ENCODE assay signal across 8 mouse cellular contexts in the genomic region with DNA sequence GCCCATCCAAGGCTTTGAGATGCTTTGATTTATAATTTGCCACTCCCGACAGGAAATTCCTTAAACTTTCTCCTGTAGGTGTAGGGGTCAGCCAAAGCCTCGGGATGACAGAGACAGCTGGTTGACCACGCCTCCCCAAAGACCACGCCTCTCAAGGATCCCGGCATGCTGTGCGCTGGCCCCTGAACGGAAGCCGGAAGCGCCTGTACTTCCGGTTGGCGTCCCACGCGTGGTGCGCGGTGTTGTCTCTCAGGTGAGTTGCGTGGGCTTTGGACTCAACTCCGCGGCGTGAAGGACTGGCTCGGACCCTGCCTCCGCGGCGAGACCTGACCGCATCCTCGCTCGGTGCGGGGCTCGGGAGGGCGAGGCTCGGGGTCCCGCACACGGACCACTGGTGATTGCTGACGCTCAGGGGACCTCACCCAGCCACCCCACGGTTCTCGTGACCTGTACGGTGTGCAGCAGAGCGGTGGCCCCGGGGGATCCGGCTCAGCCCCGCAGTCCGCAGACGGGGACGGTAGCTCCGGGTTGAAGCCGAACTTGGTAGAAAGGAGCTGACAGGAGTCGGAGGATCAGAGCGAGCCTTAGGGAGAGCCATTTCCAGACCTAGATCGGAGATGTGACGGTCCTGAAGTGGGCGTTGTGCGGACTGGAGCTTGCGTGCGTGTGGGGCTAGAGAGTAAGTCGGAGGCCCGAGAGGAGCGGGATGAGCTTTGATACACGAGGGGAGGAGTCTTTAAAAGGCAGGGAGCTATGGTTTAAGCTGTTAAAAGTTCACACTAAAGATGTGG. TPM values are rescaled to one million over a fixed set of nuclear protein-coding genes. Genes with fewer than 3 reads are reported as not detected.
DNase-seq lines count a peak whose midpoint lies in the region; ATAC-seq and TF ChIP-seq lines count a peak whose summit lies in the region.

A gene (plus strand): TSS at position 200 of the 791 bp plus-strand sequence.

- no peaks in the 10 kb centered on the region for H3K9me3 ChIP-seq in forebrain, postnatal 0 days (ENCODE audit: low read length)
- no peaks in the 10 kb centered on the region for H3K9me3 ChIP-seq in lung, embryonic 16.5 days (ENCODE audit: control insufficient read depth, low read length)

- peak within 1 kb of the TSS; percentile 67 for H3K9ac ChIP-seq in forebrain, postnatal 0 days
- H3K9ac ChIP-seq in lung, embryonic 16.5 days (ENCODE audit: low read length): peak within 1 kb of the TSS; percentile 87

- DNase-seq in MN1 (ENCODE audit: low spot score): peak; percentile 94
- DNase-seq in cerebellum, adult 2 months: peak; percentile 82 to 83
- DNase-seq in forebrain, postnatal 0 days: peak; percentile 89
- peak; percentile 90 for DNase-seq in heart, postnatal 4 days
- peak; percentile 84 for DNase-seq in layer of hippocampus, adult 9-11 months
- DNase-seq in ovary, adult 18-20 months (ENCODE audit: low spot score): peak; percentile 72
- DNase-seq in thymus, adult 2 months: peak; percentile 89

- H3K27me3 ChIP-seq in cerebellum, adult 2 months (ENCODE audit: control insufficient read depth, insufficient read depth, low read length): no peaks in the 10 kb centered on the region
- no peaks in the 10 kb centered on the region for H3K27me3 ChIP-seq in forebrain, postnatal 0 days (ENCODE audit: insufficient read depth, low read length)
- no peaks in the 10 kb centered on the region for H3K27me3 ChIP-seq in lung, embryonic 16.5 days (ENCODE audit: control insufficient read depth, insufficient read depth, low read depth, low read length)
- no peaks in the 10 kb centered on the region for H3K27me3 ChIP-seq in thymus, adult 2 months (ENCODE audit: control insufficient read depth, insufficient read depth, low read length)

- H3K27ac ChIP-seq in cerebellum, adult 2 months (ENCODE audit: insufficient read depth, low read length): no peak within 1 kb of the TSS
- peak within 1 kb of the TSS; percentile 57 for H3K27ac ChIP-seq in forebrain, postnatal 0 days (ENCODE audit: low read depth, low read length)
- peak within 1 kb of the TSS; percentile 57 for H3K27ac ChIP-seq in lung, embryonic 16.5 days (ENCODE audit: low read length)
- H3K27ac ChIP-seq in thymus, adult 2 months (ENCODE audit: control insufficient read depth, insufficient read depth, low read length): no peak within 1 kb of the TSS

- H3K4me3 ChIP-seq in cerebellum, adult 2 months (replicated peaks; ENCODE audit: insufficient read depth, low read depth, low read length): peak within 1 kb of the TSS; percentile 82
- H3K4me3 ChIP-seq in forebrain, postnatal 0 days (ENCODE audit: low read depth, low read length): peak within 1 kb of the TSS; percentile 85
- H3K4me3 ChIP-seq in lung, embryonic 16.5 days (ENCODE audit: low read length): peak within 1 kb of the TSS; percentile 80
- peak within 1 kb of the TSS; percentile 86 for H3K4me3 ChIP-seq in thymus, adult 2 months (ENCODE audit: control insufficient read depth, insufficient read depth, low read length)

- H3K36me3 ChIP-seq in forebrain, postnatal 0 days (ENCODE audit: insufficient read depth): peaks cover 19% of the 10 kb centered on the region
- H3K36me3 ChIP-seq in lung, embryonic 16.5 days (ENCODE audit: control insufficient read depth, insufficient read depth, low read length): peaks cover 9% of the 10 kb centered on the region
- peaks cover 14% of the 10 kb centered on the region for H3K36me3 ChIP-seq in thymus, adult 2 months (ENCODE audit: control insufficient read depth, insufficient read depth, low read length)

- peak within 1 kb of the TSS; percentile 85 for H3K4me2 ChIP-seq in forebrain, postnatal 0 days (ENCODE audit: low read depth)
- peak within 1 kb of the TSS; percentile 73 for H3K4me2 ChIP-seq in lung, embryonic 16.5 days (ENCODE audit: low read depth, low read length)

- TF ChIP-seq CTCF in cerebellum, adult 2 months (IDR thresholded peaks at IDR 0.05; ENCODE audit: borderline replicate concordance, insufficient read depth, low read depth, low read length): no peak
- TF ChIP-seq CTCF in forebrain, postnatal 0 days (IDR thresholded peaks at IDR 0.05; ENCODE audit: low read depth): no peak
- 0 out of 2 replicates have a peak, but pooled peaks have one; percentile 33 for TF ChIP-seq CTCF in thymus, adult 2 months (IDR thresholded peaks at IDR 0.05; ENCODE audit: borderline replicate concordance, control insufficient read depth, extremely low read depth, insufficient read depth, low read length, poor library complexity)

- H3K4me1 ChIP-seq in cerebellum, adult 2 months (ENCODE audit: control insufficient read depth, insufficient read depth, low read length): no peaks in the 10 kb centered on the region
- H3K4me1 ChIP-seq in forebrain, postnatal 0 days (ENCODE audit: insufficient read depth): no peaks in the 10 kb centered on the region
- H3K4me1 ChIP-seq in lung, embryonic 16.5 days (replicated peaks; ENCODE audit: control insufficient read depth, insufficient read depth, low read length): peaks cover 12% of the 10 kb centered on the region; the same call in 1 of the 2 replicates
- peaks cover 10% of the 10 kb centered on the region for H3K4me1 ChIP-seq in thymus, adult 2 months (replicated peaks; ENCODE audit: control insufficient read depth, insufficient read depth, low read length)

- WGBS in cerebellum, adult 2 months: under 1% methylated on average over 57 of the region's 57 CpGs
- under 1% methylated on average over 57 of the region's 57 CpGs for WGBS in forebrain, postnatal 0 days
- under 1% methylated on average over 56 of the region's 57 CpGs for WGBS in lung, embryonic 16.5 days
- WGBS in thymus, adult 2 months: under 1% methylated on average over 57 of the region's 57 CpGs

- ATAC-seq in forebrain, postnatal 0 days: peak; percentile 97
- ATAC-seq in lung, embryonic 16.5 days (ENCODE audit: low read depth): peak; percentile 98

- TF ChIP-seq POLR2A in cerebellum, adult 2 months (IDR thresholded peaks at IDR 0.05; ENCODE audit: borderline replicate concordance, insufficient read depth, low read length): peak; percentile 87
- TF ChIP-seq POLR2A in thymus, adult 2 months (IDR thresholded peaks at IDR 0.05; ENCODE audit: control insufficient read depth, extremely low read depth, insufficient read depth, low read length, poor library complexity): peak; percentile 63; the same call in 1 of the 2 replicates

RNA-seq across cellular contexts. Expression of the gene that starts here (rescaled TPM):
- polyA plus RNA-seq in cerebellum, adult 2 months (2012; rRNA removed): 30.1 and 35.8 TPM in 2 replicates
- total RNA-seq in forebrain, postnatal 0 days (2014; rRNA removed): 22.1 and 23.8 TPM in 2 replicates
- 42.1 and 46.7 TPM in 2 replicates for polyA plus RNA-seq in forebrain, postnatal 0 days (2015; fragmentation: Nextera tagmentation; extraction: Ambion mirVana)
- 1 to 10 TPM; 9.1 to 9.8 TPM for total RNA-seq in heart, postnatal 4 days (2021)
- 44.6 and 46.2 TPM in 2 replicates for polyA plus RNA-seq in lung, embryonic 16.5 days (2015; fragmentation: Nextera tagmentation; extraction: Ambion mirVana)
- 5.3 and 5.8 TPM in 2 replicates for polyA plus RNA-seq in thymus, adult 2 months (2012; rRNA removed)

Comparison
In these comparisons a context has a peak if more than half of its experiments do, and no peak if none do; other contexts are left out.
1. H3K27ac ChIP-seq: peak in forebrain, postnatal 0 days (single experiment) and lung, embryonic 16.5 days (single experiment); none in cerebellum, adult 2 months (single experiment) and thymus, adult 2 months (single experiment).
2. Peak in every context shown above with its lines, with median percentiles within 50 percentile points of each other: DNase-seq and H3K4me3 ChIP-seq.